Mouse (Mus musculus): ENCODE results near the gene Mgst2. TPM values are rescaled to one million over a fixed set of nuclear protein-coding genes. Genes with fewer than 3 reads are reported as not detected.

Mgst2 gene
- total and polyA plus RNA-seq, 3 experiments = 48.8 to 147 (median 76.0) TPM

- no peak for TF ChIP-seq USF2 (conservative IDR thresholded peaks at IDR 0.05; ENCODE audit: low read depth, low read length)
- TF ChIP-seq GABPA (IDR thresholded peaks at IDR 0.05; ENCODE audit: insufficient replicate concordance, low read depth, low read length) = no peak
- peak; percentile 40; the same call in 1 of the 2 replicates for TF ChIP-seq NELFE (IDR thresholded peaks at IDR 0.05; ENCODE audit: low read depth, low read length)
These were observed 2.4 kb downstream of the Mgst2 start (continued) for GRCm38 (mm10) chr3:51662557-51662956.

GRCm38 (mm10) chr3:51668607-51669006 is 8.4 kb downstream of the Mgst2 start:
- in situ Hi-C loops (cut with MboI; ENCODE audit: low pct_ligation_motif_present, low pct_unique_long_range_greater_than_20kb, low sequenced_read_pairs) = no loop called here
- dilution Hi-C loops (cut with MboI; ENCODE audit: extremely low pct_ligation_motif_present, extremely low pct_unique_long_range_greater_than_20kb, low sequenced_read_pairs) = no loop called here
- DNase-seq (ENCODE audit: extremely low read depth) = no peak
- TF ChIP-seq USF2 (conservative IDR thresholded peaks at IDR 0.05; ENCODE audit: low read depth, low read length) (no peak), NRF1 (IDR thresholded peaks at IDR 0.05; ENCODE audit: low read depth, low read length) (no peak), IRF4 (IDR thresholded peaks at IDR 0.05; ENCODE audit: low read depth, low read length) (no peak), CTCF (conservative IDR thresholded peaks at IDR 0.05 in 1 of 2, IDR thresholded peaks at IDR 0.05 in 1 of 2; ENCODE audit: low read depth in 2 of 2, low read length in 2 of 2) (no peak), SIN3A (IDR thresholded peaks at IDR 0.05; ENCODE audit: low read length) (no peak), GABPA (IDR thresholded peaks at IDR 0.05; ENCODE audit: insufficient replicate concordance, low read depth, low read length) (no peak), TBP (conservative IDR thresholded peaks at IDR 0.05; ENCODE audit: low read depth, low read length) (no peak), ZC3H11A (IDR thresholded peaks at IDR 0.05; ENCODE audit: low read depth, low read length) (no peak), POLR2A (IDR thresholded peaks at IDR 0.05; ENCODE audit: low read depth, low read length) (no peak)
- no peaks in the 10 kb centered on the region for H3K79me2 ChIP-seq (replicated peaks; ENCODE audit: control insufficient read depth, extremely low read depth, insufficient read depth, poor library complexity, severe bottlenecking)
- no peak overlapping the region for H3K27ac ChIP-seq (ENCODE audit: insufficient read depth, low read depth)
- peaks cover 21 to 77% of the 10 kb centered on the region in 2 experiments for H3K36me3 ChIP-seq (replicated peaks in 1 of 2; ENCODE audit: control insufficient read depth in 1 of 2, insufficient read depth in 1 of 2, low read length in 1 of 2)
- H3K4me1 ChIP-seq (ENCODE audit: control insufficient read depth in 1 of 2, insufficient read depth in 2 of 2) = peaks cover 34 to 96% of the 10 kb centered on the region in 2 experiments
- no peaks in the 10 kb centered on the region for H3K9me3 ChIP-seq (replicated peaks; ENCODE audit: low read length)
- H3K4me3 ChIP-seq (replicated peaks in 1 of 3; ENCODE audit: low read depth in 2 of 3, low read length in 2 of 3, poor library complexity in 1 of 3) = no peak overlapping the region
- no peak overlapping the region for H3K4me2 ChIP-seq (ENCODE audit: insufficient read depth, low read depth, poor library complexity, severe bottlenecking)
- no peak overlapping the region for H3K9ac ChIP-seq (ENCODE audit: insufficient read depth, low read depth)
- H3K27me3 ChIP-seq (replicated peaks) = no peaks in the 10 kb centered on the region

GRCm38 (mm10) chr3:51670414-51671070 is 10.4 kb downstream of the Mgst2 start:
- no peaks in the 10 kb centered on the region for H3K79me2 ChIP-seq (replicated peaks; ENCODE audit: control insufficient read depth, extremely low read depth, insufficient read depth, poor library complexity, severe bottlenecking)
- no peaks in the 10 kb centered on the region for H3K27me3 ChIP-seq (replicated peaks)
- DNase-seq (ENCODE audit: extremely low read depth) = peak; percentile 89
- dilution Hi-C loops (cut with MboI; ENCODE audit: extremely low pct_ligation_motif_present, extremely low pct_unique_long_range_greater_than_20kb, low sequenced_read_pairs) = no loop called here
- H3K9me3 ChIP-seq (replicated peaks; ENCODE audit: low read length) = no peaks in the 10 kb centered on the region
- no peak overlapping the region for H3K4me3 ChIP-seq (replicated peaks in 1 of 3; ENCODE audit: low read depth in 2 of 3, low read length in 2 of 3, poor library complexity in 1 of 3)
- in situ Hi-C loops (cut with MboI; ENCODE audit: low pct_ligation_motif_present, low pct_unique_long_range_greater_than_20kb, low sequenced_read_pairs) = loop anchor here (10.0 kb wide), 1 partner anchor 186 kb away; the partner anchor contains the start of gene Rab33b
- H3K9ac ChIP-seq (ENCODE audit: insufficient read depth, low read depth) = peak overlapping the region; percentile 18; the same call in 1 of the 2 replicates
- peak overlapping the region; percentile 60 for H3K4me2 ChIP-seq (ENCODE audit: insufficient read depth, low read depth, poor library complexity, severe bottlenecking)
- H3K27ac ChIP-seq (ENCODE audit: insufficient read depth, low read depth) = peak overlapping the region; percentile 81
- peaks cover 34 to 85% of the 10 kb centered on the region in 2 experiments for H3K4me1 ChIP-seq (ENCODE audit: control insufficient read depth in 1 of 2, insufficient read depth in 2 of 2)
- H3K36me3 ChIP-seq (replicated peaks in 1 of 2; ENCODE audit: control insufficient read depth in 1 of 2, insufficient read depth in 1 of 2, low read length in 1 of 2) = peaks cover 23 to 82% of the 10 kb centered on the region in 2 experiments
- TF ChIP-seq TCF12 (IDR thresholded peaks at IDR 0.05; ENCODE audit: low read depth, low read length) (peak; percentile 80), MEF2A (IDR thresholded peaks at IDR 0.05; ENCODE audit: borderline replicate concordance, low read depth, low read length) (peak; percentile 75; the same call in 1 of the 2 replicates), CHD1 (IDR thresholded peaks at IDR 0.05; ENCODE audit: low read depth, low read length) (no peak), CHD2 (IDR thresholded peaks at IDR 0.05; ENCODE audit: low read length) (peak; percentile 85), TBP (conservative IDR thresholded peaks at IDR 0.05; ENCODE audit: low read depth, low read length) (no peak), RCOR1 (conservative IDR thresholded peaks at IDR 0.05; ENCODE audit: low read depth, low read length) (no peak), NRF1 (IDR thresholded peaks at IDR 0.05; ENCODE audit: low read depth, low read length) (peak; percentile 61), ZC3H11A (IDR thresholded peaks at IDR 0.05; ENCODE audit: low read depth, low read length) (no peak), JUND (conservative IDR thresholded peaks at IDR 0.05; ENCODE audit: low read depth, low read length) (peak; percentile 79), NELFE (IDR thresholded peaks at IDR 0.05; ENCODE audit: low read depth, low read length) (no peak), ETS1 (conservative IDR thresholded peaks at IDR 0.05; ENCODE audit: low read depth, low read length) (peak; percentile 95), ZNF384 (IDR thresholded peaks at IDR 0.05; ENCODE audit: low read depth, low read length) (no peak), HCFC1 (IDR thresholded peaks at IDR 0.05; ENCODE audit: low read depth, low read length) (peak; percentile 33; the same call in 1 of the 2 replicates), GABPA (IDR thresholded peaks at IDR 0.05; ENCODE audit: insufficient replicate concordance, low read depth, low read length) (peak; percentile 91), EP300 (IDR thresholded peaks at IDR 0.05; ENCODE audit: low read length) (peak; percentile 87), JUN (IDR thresholded peaks at IDR 0.05; ENCODE audit: insufficient read depth, low read depth, low read length) (peak; percentile 73), CTCF (conservative IDR thresholded peaks at IDR 0.05 in 1 of 2, IDR thresholded peaks at IDR 0.05 in 1 of 2; ENCODE audit: low read depth in 2 of 2, low read length in 2 of 2) (no peak), MXI1 (IDR thresholded peaks at IDR 0.05; ENCODE audit: low read depth, low read length) (0 out of 2 replicates have a peak, but pooled peaks have one; percentile 29), USF1 (IDR thresholded peaks at IDR 0.05; ENCODE audit: low read depth, low read length) (no peak), MAFK (IDR thresholded peaks at IDR 0.05; ENCODE audit: insufficient replicate concordance, low read length) (peak; percentile 100), SIN3A (IDR thresholded peaks at IDR 0.05; ENCODE audit: low read length) (peak; percentile 87; the same call in 1 of the 2 replicates), BHLHE40 (IDR thresholded peaks at IDR 0.05; ENCODE audit: low read depth, low read length) (peak; percentile 40; the same call in 1 of the 2 replicates), ZMIZ1 (IDR thresholded peaks at IDR 0.05; ENCODE audit: low read depth, low read length) (no peak), IRF4 (IDR thresholded peaks at IDR 0.05; ENCODE audit: low read depth, low read length) (peak; percentile 76)
